Mouse (Mus musculus) CH12.LX (cell line): ENCODE measurements around the gene Rpl18. TPM values are rescaled to one million over a fixed set of nuclear protein-coding genes. Genes with fewer than 3 reads are reported as not detected.
A peak's percentile ranks its signal among the peaks of the same experiment; 100 is the strongest.

Source experiments
- DNase-seq: peaks from one replicate; pipeline ENCODE4 v3.0.0-alpha.2; 2013; ENCODE audit errors: extremely low read depth
- H3K27ac ChIP-seq: 2 replicates; pipeline ENCODE4 v1.5.1; 2012; ENCODE audit warnings: low read depth, mild to moderate bottlenecking, control low read depth, moderate library complexity; ENCODE audit not compliant: insufficient read depth
- H3K27me3 ChIP-seq: replicated peaks from 2 replicates; pipeline ENCODE3; 2012; ENCODE audit warnings: inconsistent platforms
- H3K36me3 ChIP-seq, 2 experiments: replicated peaks in 1 of 2; 2 replicates each; pipeline versions ENCODE3 to v1.6.1; 2012; ENCODE audit warnings: inconsistent platforms in 1 of 2, low read length in 1 of 2, mild to moderate bottlenecking in 1 of 2, mixed read lengths in 1 of 2, moderate library complexity in 1 of 2; ENCODE audit not compliant: control insufficient read depth in 1 of 2, insufficient read depth in 1 of 2
- H3K4me1 ChIP-seq, 2 experiments: 2 replicates each; pipeline ENCODE4 v1.6.1; 2012; ENCODE audit warnings: inconsistent platforms in 1 of 2, moderate library complexity in 1 of 2; ENCODE audit not compliant: insufficient read depth in 2 of 2, control insufficient read depth in 1 of 2
- H3K4me2 ChIP-seq: 2 replicates; pipeline ENCODE4 v1.6.1; 2012; ENCODE audit warnings: low read depth, mild to moderate bottlenecking, control low read depth; ENCODE audit not compliant: poor library complexity, insufficient read depth, severe bottlenecking
- H3K4me3 ChIP-seq, 3 experiments: fragments of 150-350 bp in 1 of 3; sonication (generic) in 1 of 3; replicated peaks in 1 of 3; 2 replicates each; pipeline versions ENCODE3 to v1.5.1; 2011 to 2012; ENCODE audit warnings: low read depth in 2 of 3, low read length in 2 of 3, mild to moderate bottlenecking in 2 of 3, moderate library complexity in 2 of 3, control low read depth in 1 of 3, improper control_type of control experiment in 1 of 3, inconsistent platforms in 1 of 3, mixed read lengths in 1 of 3; ENCODE audit not compliant: poor library complexity in 1 of 3
- H3K79me2 ChIP-seq: replicated peaks from 2 replicates; pipeline ENCODE4 v1.6.1; 2012; ENCODE audit warnings: mild to moderate bottlenecking, moderate library complexity; ENCODE audit not compliant: control insufficient read depth, poor library complexity, insufficient read depth, severe bottlenecking; ENCODE audit errors: extremely low read depth
- H3K9ac ChIP-seq: 2 replicates; pipeline ENCODE4 v1.6.1; 2012; ENCODE audit warnings: low read depth, mild to moderate bottlenecking, control low read depth, moderate library complexity; ENCODE audit not compliant: insufficient read depth
- H3K9me3 ChIP-seq: replicated peaks from 2 replicates; pipeline ENCODE3; 2012; ENCODE audit warnings: low read length, inconsistent platforms, mixed read lengths
- CHD2 ChIP-seq: IDR thresholded peaks from 2 replicates; pipeline ENCODE4 v1.6.1; 2011; ENCODE audit warnings: low read length, improper control_type of control experiment
- GABPA ChIP-seq: IDR thresholded peaks from 2 replicates; pipeline ENCODE4 v1.6.1; 2012; ENCODE audit warnings: low read depth, low read length, improper control_type of control experiment, inconsistent platforms; ENCODE audit not compliant: insufficient replicate concordance
- HCFC1 ChIP-seq: IDR thresholded peaks from 2 replicates; pipeline ENCODE4 v1.6.1; 2012; ENCODE audit warnings: low read depth, mild to moderate bottlenecking, inconsistent platforms, low read length, improper control_type of control experiment
- JUN ChIP-seq: IDR thresholded peaks from 2 replicates; pipeline ENCODE4 v1.6.1; 2011; ENCODE audit warnings: low read depth, mild to moderate bottlenecking, low read length, improper control_type of control experiment, moderate library complexity; ENCODE audit not compliant: insufficient read depth
- JUND ChIP-seq: conservative IDR thresholded peaks from 2 replicates; pipeline ENCODE4 v1.6.1; 2011; ENCODE audit warnings: low read depth, low read length, improper control_type of control experiment
- NELFE ChIP-seq: IDR thresholded peaks from 2 replicates; pipeline ENCODE4 v1.6.1; 2011; ENCODE audit warnings: low read depth, low read length, improper control_type of control experiment
- NRF1 ChIP-seq: IDR thresholded peaks from 2 replicates; pipeline ENCODE4 v1.6.1; 2014; ENCODE audit warnings: low read depth, mild to moderate bottlenecking, inconsistent platforms, low read length, improper control_type of control experiment, moderate library complexity
- POLR2AphosphoS2 ChIP-seq: IDR thresholded peaks from 2 replicates; pipeline ENCODE4 v1.6.1; 2011; ENCODE audit warnings: low read depth, low read length, improper control_type of control experiment
- RAD21 ChIP-seq: IDR thresholded peaks from 2 replicates; pipeline ENCODE4 v1.6.1; 2011; ENCODE audit warnings: low read depth, mild to moderate bottlenecking, low read length, improper control_type of control experiment, moderate library complexity
- UBTF ChIP-seq: IDR thresholded peaks from 2 replicates; pipeline ENCODE4 v1.6.1; 2012; ENCODE audit warnings: low read depth, mild to moderate bottlenecking, inconsistent platforms, low read length, improper control_type of control experiment, moderate library complexity
- USF1 ChIP-seq: IDR thresholded peaks from 2 replicates; pipeline ENCODE4 v1.6.1; 2014; ENCODE audit warnings: low read depth, mild to moderate bottlenecking, inconsistent platforms, low read length, improper control_type of control experiment
- USF2 ChIP-seq: conservative IDR thresholded peaks from 2 replicates; pipeline ENCODE4 v1.6.1; 2011; ENCODE audit warnings: low read depth, low read length, improper control_type of control experiment
- dilution Hi-C: fragments of 300-500 bp; cut with MboI; formaldehyde crosslinking; loops from 2 replicates; pipeline ENCODE4 v1.14.3; 2020; ENCODE audit warnings: low sequenced_read_pairs; ENCODE audit not compliant: extremely low pct_unique_long_range_greater_than_20kb, extremely low pct_ligation_motif_present
- in situ Hi-C: fragments of 300-500 bp; cut with MboI; formaldehyde crosslinking; loops from 3 replicates; pipeline ENCODE4 v1.14.3; 2019; ENCODE audit warnings: low sequenced_read_pairs, low pct_ligation_motif_present, low pct_unique_long_range_greater_than_20kb, mixed read lengths
- polyA plus RNA-seq: library from polyadenylated mRNA; unstranded; fragments of >175 nt; gene quantifications from 2 replicates; pipeline ENCODE4 v1.2.1, GENCODE M21; 2012; ENCODE audit warnings: low read depth; ENCODE audit not compliant: insufficient read length
- total RNA-seq, 2 experiments: library from RNA; depleted of rRNA; stranded (reverse); fragments of 300-350 nt in 1 of 2; fragments of >200 nt in 1 of 2; gene quantifications; 2 replicates each; pipeline ENCODE4 v1.2.3; 2012 to 2014

Rpl18 gene
- total and polyA plus RNA-seq, 3 experiments: 2,393 to 3,766 (median 3,204) TPM

GRCm38 (mm10) chr7:45709677-45710355 lies 5.4 kb upstream of the Rpl18 start:
- Histone ChIP-seq H3K27ac (no peak overlapping the region), H3K9ac (no peak overlapping the region), H3K27me3 (no peaks in the 10 kb centered on the region), H3K79me2 (peaks cover 11% of the 10 kb centered on the region), H3K4me1 (peaks cover 0 to 41% of the 10 kb centered on the region in 2 experiments; a peak in 2 of 4 replicates), H3K36me3 (peaks cover 35 to 55% of the 10 kb centered on the region in 2 experiments), H3K4me3 (no peak overlapping the region), H3K4me2 (no peak overlapping the region), H3K9me3 (no peaks in the 10 kb centered on the region)
- dilution Hi-C loops (no loop called here), in situ Hi-C loops (no loop called here)
- no peak for TF ChIP-seq UBTF
- peak; percentile 21; the same call in 1 of the 2 replicates for TF ChIP-seq POLR2AphosphoS2
- DNase-seq: no peak

DNA sequence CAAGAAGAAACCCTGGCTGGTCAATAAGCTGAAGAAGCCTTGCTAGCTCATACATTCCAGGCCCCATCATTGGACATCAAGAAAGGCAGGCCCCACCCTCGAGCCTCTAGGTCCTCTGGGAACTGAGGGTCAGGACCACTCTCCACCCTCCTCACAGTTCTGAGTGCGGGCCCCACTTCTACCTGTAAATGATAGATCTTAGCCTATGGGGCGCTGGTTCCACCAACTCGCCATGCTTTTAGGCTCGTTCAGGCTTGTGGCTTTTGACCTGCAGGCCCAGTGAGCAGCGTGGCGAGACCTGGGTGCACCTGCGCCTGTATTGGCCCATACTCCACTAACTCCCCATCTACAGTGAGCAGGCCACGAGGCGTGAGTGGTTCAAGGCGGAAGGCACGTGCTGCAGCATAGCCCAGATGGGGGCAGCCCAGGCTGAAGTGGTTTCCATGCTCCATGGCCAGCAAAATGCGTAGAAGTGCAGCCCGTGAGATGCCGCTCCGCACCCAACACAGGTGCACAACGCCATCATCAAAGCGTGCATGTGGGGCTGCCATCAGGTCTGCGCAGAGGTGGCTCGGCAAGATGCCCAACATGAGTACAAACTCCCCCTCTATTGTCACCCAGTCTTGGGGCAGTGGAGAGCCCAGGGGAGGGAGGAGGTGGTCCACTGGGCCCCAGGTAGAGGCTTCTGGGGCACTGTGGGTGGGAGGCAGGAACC lies 4.6 kb upstream of the Rpl18 start:
- dilution Hi-C loops (no loop called here), in situ Hi-C loops (no loop called here)
- Histone ChIP-seq H3K27ac (no peak overlapping the region), H3K4me2 (no peak overlapping the region), H3K27me3 (no peaks in the 10 kb centered on the region), H3K79me2 (peaks cover 13% of the 10 kb centered on the region), H3K4me1 (peaks cover 0 to 40% of the 10 kb centered on the region in 2 experiments; a peak in 2 of 4 replicates), H3K36me3 (peaks cover 35 to 57% of the 10 kb centered on the region in 2 experiments), H3K9me3 (no peaks in the 10 kb centered on the region)
- TF ChIP-seq USF1 (no peak), JUND (no peak), NELFE (no peak), CHD2 (no peak), GABPA (no peak), USF2 (no peak), JUN (no peak), NRF1 (no peak), HCFC1 (no peak), RAD21 (no peak)
- TF ChIP-seq, all 38 proteins: peak for 0
- Histone ChIP-seq H3K9ac (no peak overlapping the region), H3K4me3 (no peak overlapping the region)
- DNase-seq: no peak
